Mouse (Mus musculus) myocyte (in vitro differentiated cells): ENCODE measurements at regions not wholly inside any gene's neighbourhood (a gene's known extent, or its start where the extent isn't known, plus 50 kb on each side); places are given as distances from the start of the nearest gene placed in this dataset.

Experiments used
- POLR2A ChIP-seq: IDR thresholded peaks from one replicate; pipeline ENCODE4 v1.6.1; 2011; ENCODE audit warnings: low read depth, mild to moderate bottlenecking, control low read depth, moderate library complexity; ENCODE audit not compliant: insufficient read length
- TCF3 ChIP-seq: IDR thresholded peaks from one replicate; pipeline ENCODE4 v1.6.1; 2011; ENCODE audit warnings: low read depth, control low read depth; ENCODE audit not compliant: insufficient read length

DNA sequence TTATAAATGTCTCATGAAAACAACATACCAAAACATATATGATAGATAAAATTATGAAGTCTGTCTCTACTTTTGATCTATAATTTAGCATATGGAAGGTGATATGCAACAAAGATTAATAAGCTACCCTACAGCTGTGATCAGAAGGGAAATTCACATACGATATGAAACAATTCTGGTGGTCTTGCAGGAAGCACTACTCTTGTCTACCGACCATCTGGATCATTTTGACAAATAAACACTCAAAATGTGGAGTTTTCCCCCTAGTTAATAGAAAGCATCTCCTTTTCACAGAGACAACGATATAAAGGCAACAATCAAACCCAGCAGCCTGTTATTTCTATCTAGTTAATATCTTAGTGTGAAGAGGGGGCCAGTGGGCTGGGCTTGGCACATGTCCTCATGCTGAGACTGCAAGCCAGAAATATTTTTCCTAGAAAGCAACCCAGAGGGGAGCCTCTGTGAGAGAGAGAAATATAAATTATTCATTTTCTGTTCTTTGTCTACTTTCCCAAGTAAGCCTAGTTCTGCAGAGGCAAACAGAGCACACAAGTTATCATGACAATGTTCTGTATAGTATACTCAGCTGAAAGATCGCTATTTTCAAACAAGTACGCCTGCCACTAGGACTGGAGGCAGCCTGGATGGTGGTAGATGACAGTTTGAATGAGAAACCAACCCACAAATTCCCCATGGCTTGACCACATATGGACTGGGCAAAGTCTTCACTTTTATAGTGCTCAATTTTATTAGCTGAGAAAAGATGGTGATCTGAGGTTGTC lies 344.4 kb upstream of the Kif18a start:
- TF ChIP-seq POLR2A: no peak
- TF ChIP-seq TCF3: no peak
